ENCODE assay signal across 26 mouse cellular contexts in genomic region chr14:17983390-17983789, GRCm38 (mm10).
DNase-seq lines count a peak whose midpoint lies in the region; ATAC-seq and TF ChIP-seq lines count a peak whose summit lies in the region.
"Had no signal": no experiment of that assay in that cellular context is flagged by ENCODE, and none has a peak within 500 bp of the region (broad histone marks: within the 10 kb centered on the region; RNA-seq: fewer than 3 reads in every experiment).

No protein-coding gene starts in this region.

- no peak overlapping the region for H3K27ac ChIP-seq in liver, adult 2 months (replicated peaks; ENCODE audit: insufficient read depth, low read depth, low read length)
- H3K27ac ChIP-seq in intestine, embryonic 16.5 days (ENCODE audit: low read length) = no peak overlapping the region
- H3K27ac ChIP-seq: embryonic facial prominence, embryonic 12.5 days; embryonic facial prominence, embryonic 15.5 days; gastrocnemius, adult 2 months; heart, adult 2 months; heart, embryonic 10.5 days; heart, embryonic 13.5 days; hindbrain, embryonic 12.5 days; hindbrain, embryonic 15.5 days had no signal

- no peaks in the 10 kb centered on the region for H3K79me2 ChIP-seq in liver, adult 2 months (ENCODE audit: control insufficient read depth, insufficient read depth, low read length)

- ATAC-seq in intestine, embryonic 16.5 days = no peak
- ATAC-seq: forebrain, embryonic 14.5 days; forebrain, postnatal 0 days; Patski had no signal

- TF ChIP-seq CTCF in liver, adult 2 months (IDR thresholded peaks at IDR 0.05; ENCODE audit: low read depth, low read length) = no peak

- H3K36me3 ChIP-seq in liver, adult 2 months (ENCODE audit: control insufficient read depth, insufficient read depth, low read length) = peaks cover 3% of the 10 kb centered on the region; the same call in 1 of the 2 replicates
- no peaks in the 10 kb centered on the region for H3K36me3 ChIP-seq in intestine, embryonic 16.5 days (ENCODE audit: control insufficient read depth, insufficient read depth, low read length)
- H3K36me3 ChIP-seq: embryonic facial prominence, embryonic 12.5 days; embryonic facial prominence, embryonic 15.5 days; heart, embryonic 10.5 days; heart, embryonic 13.5 days; hindbrain, embryonic 12.5 days; hindbrain, embryonic 15.5 days had no signal

- no peak for TF ChIP-seq POLR2A in liver, adult 2 months (IDR thresholded peaks at IDR 0.05; ENCODE audit: extremely low read depth, insufficient read depth, low read length)

- no peaks in the 10 kb centered on the region for H3K27me3 ChIP-seq in liver, adult 2 months (ENCODE audit: control insufficient read depth, insufficient read depth, low read length)
- no peaks in the 10 kb centered on the region for H3K27me3 ChIP-seq in intestine, embryonic 16.5 days (replicated peaks; ENCODE audit: control insufficient read depth, insufficient read depth, low read length)
- H3K27me3 ChIP-seq: embryonic facial prominence, embryonic 12.5 days; embryonic facial prominence, embryonic 15.5 days; heart, embryonic 13.5 days; hindbrain, embryonic 12.5 days; hindbrain, embryonic 15.5 days; Patski had no signal

- 78% methylated on average over 3 of the region's 3 CpGs for WGBS in liver, adult 2 months
- WGBS in intestine, embryonic 16.5 days = 70% methylated on average over 3 of the region's 3 CpGs

- no peaks in the 10 kb centered on the region for H3K9me3 ChIP-seq in intestine, embryonic 16.5 days (ENCODE audit: control insufficient read depth, low read length)
- H3K9me3 ChIP-seq: embryonic facial prominence, embryonic 12.5 days; embryonic facial prominence, embryonic 15.5 days; G1E; heart, embryonic 10.5 days; heart, embryonic 13.5 days; hindbrain, embryonic 12.5 days; hindbrain, embryonic 15.5 days had no signal

- no peak overlapping the region for H3K9ac ChIP-seq in liver, adult 2 months (ENCODE audit: low read depth, low read length)
- no peak overlapping the region for H3K9ac ChIP-seq in intestine, embryonic 16.5 days (ENCODE audit: low read depth, low read length)
- H3K9ac ChIP-seq: embryonic facial prominence, embryonic 12.5 days; embryonic facial prominence, embryonic 15.5 days; forebrain, postnatal 0 days; heart, embryonic 13.5 days; hindbrain, embryonic 12.5 days; hindbrain, embryonic 15.5 days had no signal

- peaks cover 2% of the 10 kb centered on the region for H3K4me1 ChIP-seq in liver, adult 2 months (ENCODE audit: control insufficient read depth, insufficient read depth, low read length)
- no peaks in the 10 kb centered on the region for H3K4me1 ChIP-seq in intestine, embryonic 16.5 days (ENCODE audit: control insufficient read depth, insufficient read depth, low read length)
- H3K4me1 ChIP-seq: embryonic facial prominence, embryonic 12.5 days; embryonic facial prominence, embryonic 15.5 days; heart, embryonic 10.5 days; heart, embryonic 13.5 days; hindbrain, embryonic 12.5 days; hindbrain, embryonic 15.5 days had no signal

- peak; percentile 54 to 59 for DNase-seq in adrenal gland, adult (ENCODE audit: inconsistent age in 2 of 2, low spot score in 1 of 2)
- DNase-seq in adrenal gland, postnatal 14 days = no peak
- DNase-seq in liver, adult 2 months (ENCODE audit: extremely low read depth, low read depth, low spot score) = peak; percentile 16
- no peak for DNase-seq in liver
- peak; percentile 4 for DNase-seq in testis, postnatal 14 days (ENCODE audit: low spot score)
- no peak for DNase-seq in testis, postnatal 10 days (ENCODE audit: low spot score)
- DNase-seq in natural killer cell, adult 2 months (ENCODE audit: low spot score in 2 of 2) = no peak
- DNase-seq: adrenal gland, postnatal 10 days; cerebellum, adult 11-12 months; cerebellum, adult 9-10 months; cerebellum, postnatal 14 days; forebrain, postnatal 0 days; gastrocnemius, adult 2 months; gastrocnemius, postnatal 14 days; heart, adult 2 months; heart, postnatal 14 days had no signal

- no peak overlapping the region for H3K4me3 ChIP-seq in liver, adult 2 months (ENCODE audit: insufficient read depth, low read depth, low read length)
- H3K4me3 ChIP-seq in intestine, embryonic 16.5 days (ENCODE audit: low read length) = no peak overlapping the region
- H3K4me3 ChIP-seq: embryonic facial prominence, embryonic 12.5 days; embryonic facial prominence, embryonic 15.5 days; gastrocnemius, adult 2 months; heart, adult 2 months; heart, embryonic 10.5 days; heart, embryonic 13.5 days; hindbrain, embryonic 12.5 days; hindbrain, embryonic 15.5 days had no signal

- H3K4me2 ChIP-seq in intestine, embryonic 16.5 days (ENCODE audit: low read depth, low read length) = no peak overlapping the region
- H3K4me2 ChIP-seq: embryonic facial prominence, embryonic 12.5 days; embryonic facial prominence, embryonic 15.5 days; heart, embryonic 13.5 days; hindbrain, embryonic 12.5 days; hindbrain, embryonic 15.5 days had no signal

Comparison
In these comparisons a context has a peak if more than half of its experiments do, and no peak if none do; other contexts are left out.
1. DNase-seq: peak in adrenal gland, adult (2 of 2), liver, adult 2 months (single experiment) and testis, postnatal 14 days (single experiment); none in adrenal gland, postnatal 14 days (single experiment), liver (single experiment), testis, postnatal 10 days (single experiment) and natural killer cell, adult 2 months (0 of 2).